Mouse (Mus musculus) neural tube, embryonic 11.5 days (tissue): ENCODE data around the gene Rnf121. TPM values are rescaled to one million over a fixed set of nuclear protein-coding genes. Genes with fewer than 3 reads are reported as not detected.

Experiments
- ATAC-seq: fragments of 200-750 bp; cut with Nextera tagmentation; 2 replicates; pipeline ENCODE4 v1.8.0; 2017; ENCODE audit warnings: moderate number of reproducible peaks, mild to moderate bottlenecking, moderate TSS enrichment, moderate library complexity; ENCODE audit not compliant: insufficient read depth, low FRiP score, low TSS enrichment
- DNase-seq: peaks from one replicate; pipeline ENCODE4 v3.0.0-alpha.2; 2015; ENCODE audit warnings: low spot score
- H3K27ac ChIP-seq: fragments of 300-500 bp; sonication (generic); 2 replicates; pipeline ENCODE4 v1.5.1; 2014; ENCODE audit warnings: low read depth, mild to moderate bottlenecking, low read length
- H3K27me3 ChIP-seq: fragments of 300-500 bp; sonication (generic); 2 replicates; pipeline ENCODE4 v1.6.1; 2014; ENCODE audit warnings: mild to moderate bottlenecking, low read length, mixed read lengths; ENCODE audit not compliant: control insufficient read depth, insufficient read depth
- H3K36me3 ChIP-seq: fragments of 300-500 bp; sonication (generic); 2 replicates; pipeline ENCODE4 v1.6.1; 2014; ENCODE audit warnings: mild to moderate bottlenecking, low read length, moderate library complexity, mixed read lengths; ENCODE audit not compliant: control insufficient read depth, insufficient read depth
- H3K4me1 ChIP-seq: fragments of 300-500 bp; sonication (generic); 2 replicates; pipeline ENCODE4 v1.6.1; 2014; ENCODE audit warnings: low read length, mixed read lengths; ENCODE audit not compliant: control insufficient read depth, insufficient read depth
- H3K4me2 ChIP-seq: fragments of 300-500 bp; sonication (generic); 2 replicates; pipeline ENCODE4 v1.6.1; 2014; ENCODE audit warnings: low read depth, mild to moderate bottlenecking, moderate library complexity
- H3K4me3 ChIP-seq: fragments of 300-500 bp; sonication (generic); 2 replicates; pipeline ENCODE4 v1.5.1; 2014; ENCODE audit warnings: low read depth, low read length
- H3K9ac ChIP-seq: fragments of 300-500 bp; sonication (generic); 2 replicates; pipeline ENCODE4 v1.6.1; 2014; ENCODE audit warnings: mild to moderate bottlenecking, low read length
- H3K9me3 ChIP-seq: fragments of 300-500 bp; sonication (generic); 2 replicates; pipeline ENCODE4 v1.6.1; 2016; ENCODE audit warnings: low read length; ENCODE audit not compliant: control insufficient read depth
- WGBS: fragments of 180-500 bp; shearing (Covaris S2); extraction: QIAGEN DNeasy Blood & Tissue Kit; methylation state at CpG from one replicate; pipeline ENCODE4 v1.1.7; 2014; 5-methylcytosine and 5-hydroxymethylcytosine counted together
- polyA plus RNA-seq: library from polyadenylated mRNA; unstranded; fragments of >200 nt; fragmentation: Nextera tagmentation; extraction: Ambion mirVana; gene quantifications from 2 replicates; pipeline ENCODE4 v1.2.1, GENCODE M21; 2014

Rnf121 gene
- polyA plus RNA-seq, 1 experiment from 2014 or later, result 28.8 TPM

- Histone ChIP-seq H3K9me3 (no peaks in the 10 kb centered on the region), H3K36me3 (peaks cover 7% of the 10 kb centered on the region; the same call in 1 of the 2 replicates), H3K9ac (no peak overlapping the region), H3K4me2 (no peak overlapping the region), H3K4me3 (no peak overlapping the region), H3K27ac (no peak overlapping the region), H3K27me3 (no peaks in the 10 kb centered on the region), H3K4me1 (no peaks in the 10 kb centered on the region)
- ATAC-seq (no peak), DNase-seq (no peak)
- 100% methylated on average over 5 of the region's 5 CpGs for WGBS
These were observed 16.5 kb upstream of the Rnf121 start for GRCm38 (mm10) chr7:102081784-102082183.

DNA sequence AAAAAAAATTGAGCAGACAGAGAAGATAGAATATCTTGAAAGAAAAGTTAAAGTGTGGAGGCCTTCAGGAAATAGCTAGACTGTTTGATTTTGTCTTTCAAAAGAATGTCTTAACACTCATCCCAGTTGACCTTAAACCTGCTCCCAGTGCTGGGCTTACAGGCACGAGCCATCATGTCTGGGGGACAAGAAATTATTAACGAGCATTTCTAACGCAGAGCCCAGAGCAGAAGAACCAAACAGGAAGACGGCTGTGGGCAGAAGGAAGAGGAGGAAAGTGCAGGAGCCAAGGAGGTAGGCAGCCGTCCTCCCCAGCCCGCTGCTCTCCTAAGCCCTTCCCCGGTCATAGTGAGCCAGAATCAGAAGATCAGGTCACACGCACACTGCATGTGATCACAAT is 15.0 kb upstream of the Rnf121 start:
- Histone ChIP-seq H3K4me2 (no peak overlapping the region), H3K27ac (no peak overlapping the region), H3K4me1 (no peaks in the 10 kb centered on the region), H3K9ac (no peak overlapping the region), H3K9me3 (no peaks in the 10 kb centered on the region), H3K36me3 (peaks cover 11% of the 10 kb centered on the region), H3K4me3 (no peak overlapping the region), H3K27me3 (no peaks in the 10 kb centered on the region)
- WGBS, result 90% methylated on average over 8 of the region's 8 CpGs
- DNase-seq (no peak), ATAC-seq (no peak)

- H3K9ac ChIP-seq, result no peak overlapping the region
- no peaks in the 10 kb centered on the region for H3K4me1 ChIP-seq
- DNase-seq (no peak), ATAC-seq (no peak)
- H3K27ac ChIP-seq, result no peak overlapping the region
- no peaks in the 10 kb centered on the region for H3K27me3 ChIP-seq
- H3K4me2 ChIP-seq, result no peak overlapping the region
- H3K4me3 ChIP-seq, result no peak overlapping the region
- H3K9me3 ChIP-seq, result no peaks in the 10 kb centered on the region
- peaks cover 13% of the 10 kb centered on the region for H3K36me3 ChIP-seq
- 86% methylated on average over 7 of the region's 7 CpGs for WGBS
These were observed 13.2 kb upstream of the Rnf121 start for GRCm38 (mm10) chr7:102078517-102078916.

- DNase-seq, result no peak
- WGBS, result 89% methylated on average over 7 of the region's 7 CpGs
- no peak overlapping the region for H3K4me2 ChIP-seq
- no peaks in the 10 kb centered on the region for H3K9me3 ChIP-seq
- no peak overlapping the region for H3K27ac ChIP-seq
- no peak overlapping the region for H3K9ac ChIP-seq
- peaks cover 15% of the 10 kb centered on the region for H3K36me3 ChIP-seq
- no peaks in the 10 kb centered on the region for H3K27me3 ChIP-seq
- no peaks in the 10 kb centered on the region for H3K4me1 ChIP-seq
- H3K4me3 ChIP-seq, result no peak overlapping the region
- no peak for ATAC-seq
These were observed 11.5 kb upstream of the Rnf121 start for GRCm38 (mm10) chr7:102076714-102077296.

- no peaks in the 10 kb centered on the region for H3K27me3 ChIP-seq
- 83% methylated on average over 6 of the region's 6 CpGs for WGBS
- ATAC-seq (no peak), DNase-seq (no peak)
- H3K27ac ChIP-seq, result no peak overlapping the region
- peak overlapping the region; percentile 74 for H3K4me3 ChIP-seq
- H3K9ac ChIP-seq, result peak overlapping the region; percentile 69
- H3K36me3 ChIP-seq, result no peaks in the 10 kb centered on the region
- H3K4me1 ChIP-seq, result peaks cover 6% of the 10 kb centered on the region
- no peaks in the 10 kb centered on the region for H3K9me3 ChIP-seq
- H3K4me2 ChIP-seq, result peak overlapping the region; percentile 65
These were observed 1.1 kb upstream of the Rnf121 start for GRCm38 (mm10) chr7:102066363-102066762.

DNA sequence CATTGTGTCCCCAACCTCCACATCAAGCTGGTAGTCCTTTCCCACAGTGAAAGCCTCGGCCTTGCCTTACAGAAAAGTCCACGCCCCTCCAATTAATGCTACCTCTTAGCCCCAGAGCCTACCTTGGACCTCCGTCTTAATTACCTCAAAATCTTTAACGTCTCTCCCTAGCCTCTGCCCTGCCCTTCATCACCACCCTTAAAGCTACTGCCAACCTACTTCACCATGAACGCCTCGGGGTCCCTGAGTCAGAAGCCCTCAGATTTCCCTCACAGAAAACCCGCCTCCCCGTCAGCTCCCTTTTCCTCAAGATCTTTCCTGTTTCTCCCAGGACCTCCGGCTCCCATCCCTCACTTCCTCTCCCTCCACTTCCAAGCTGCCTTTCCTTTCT is 619 bp downstream of the Rnf121 start:
- WGBS, result under 1% methylated on average over 9 of the region's 9 CpGs

DNA sequence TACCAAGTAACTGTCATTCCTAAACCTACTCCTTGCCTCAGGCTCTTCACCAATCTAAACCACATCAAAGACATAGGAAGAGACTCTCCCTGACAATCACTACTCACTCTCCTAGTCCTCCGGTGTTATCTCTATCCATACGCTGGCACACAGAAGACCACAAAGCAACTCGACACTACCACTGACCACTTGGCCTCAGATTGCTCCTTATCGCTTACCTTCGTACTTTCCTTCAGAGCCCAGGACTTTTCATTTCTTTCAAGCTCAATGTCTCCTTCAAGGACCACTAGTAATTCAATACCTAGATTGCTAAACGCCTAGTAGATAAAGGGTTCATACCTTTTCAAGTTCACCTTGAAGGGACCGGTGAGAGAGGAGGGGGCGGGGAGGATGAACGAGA is 1.4 kb downstream of the Rnf121 start:
- H3K27me3 ChIP-seq, result no peaks in the 10 kb centered on the region
- no peaks in the 10 kb centered on the region for H3K36me3 ChIP-seq
- H3K4me1 ChIP-seq, result peaks cover 6% of the 10 kb centered on the region
- H3K9me3 ChIP-seq, result no peaks in the 10 kb centered on the region
- H3K27ac ChIP-seq, result no peak overlapping the region
- 92% methylated on average over 9 of the region's 9 CpGs for WGBS
- no peak for DNase-seq
- peak overlapping the region; percentile 74; the same call in 1 of the 2 replicates for H3K4me3 ChIP-seq
- no peak for ATAC-seq
- H3K9ac ChIP-seq, result no peak overlapping the region
- H3K4me2 ChIP-seq, result peak overlapping the region; percentile 65

More for the DNA sequence above, 619 bp downstream of the Rnf121 start:
- no peaks in the 10 kb centered on the region for H3K36me3 ChIP-seq
- H3K4me3 ChIP-seq, result peak overlapping the region; percentile 74
- DNase-seq (no peak), ATAC-seq (peak; percentile 43)
- peak overlapping the region; percentile 69 for H3K9ac ChIP-seq
- no peaks in the 10 kb centered on the region for H3K9me3 ChIP-seq
- peaks cover 6% of the 10 kb centered on the region for H3K4me1 ChIP-seq
- H3K27ac ChIP-seq, result no peak overlapping the region
- H3K27me3 ChIP-seq, result no peaks in the 10 kb centered on the region
- peak overlapping the region; percentile 65 for H3K4me2 ChIP-seq

GRCm38 (mm10) chr7:102062203-102062602 is 3.1 kb downstream of the Rnf121 start:
- no peak for ATAC-seq
- Histone ChIP-seq H3K4me3 (no peak overlapping the region), H3K4me1 (peaks cover 6% of the 10 kb centered on the region), H3K27ac (no peak overlapping the region), H3K27me3 (no peaks in the 10 kb centered on the region), H3K9me3 (no peaks in the 10 kb centered on the region), H3K9ac (no peak overlapping the region), H3K4me2 (no peak overlapping the region), H3K36me3 (no peaks in the 10 kb centered on the region)
- DNase-seq, result no peak
- WGBS, result 98% methylated on average over 1 of the region's 1 CpGs

GRCm38 (mm10) chr7:102061353-102061752 is 3.9 kb downstream of the Rnf121 start:
- no peak overlapping the region for H3K4me3 ChIP-seq
- no peak overlapping the region for H3K27ac ChIP-seq
- H3K9me3 ChIP-seq, result no peaks in the 10 kb centered on the region
- H3K36me3 ChIP-seq, result no peaks in the 10 kb centered on the region
- DNase-seq (no peak), ATAC-seq (no peak)
- H3K4me2 ChIP-seq, result no peak overlapping the region
- H3K27me3 ChIP-seq, result no peaks in the 10 kb centered on the region
- H3K9ac ChIP-seq, result no peak overlapping the region
- H3K4me1 ChIP-seq, result peaks cover 6% of the 10 kb centered on the region
- WGBS, result 92% methylated on average over 3 of the region's 3 CpGs
